Mouse (Mus musculus): Measurements from ENCODE around the gene Akap2. TPM values are rescaled to one million over a fixed set of nuclear protein-coding genes. Genes with fewer than 3 reads are reported as not detected.

The Akap2 gene
- 10 to 100 TPM; 39.4 to 43.5 TPM for total RNA-seq (2021)

GRCm38 (mm10) chr4:57717354-57717753 is at the start of gene Akap2:
Gene Akap2 (plus strand): TSS chr4:57717657.
- intact Hi-C loops (cut with DNase I): loop anchor here (5.0 kb wide), 1 partner anchor 45 kb away; no protein-coding TSS in a partner anchor
- DNase-seq (ENCODE audit: low spot score in 2 of 2): no peak

GRCm38 (mm10) chr4:57670813-57671469 is 46.5 kb upstream of the Akap2 start:
- no peak for DNase-seq (ENCODE audit: low spot score in 2 of 2)
- intact Hi-C loops (cut with DNase I): loop anchor here (5.0 to 10.0 kb wide), 3 partner anchors 46 to 404 kb away; partner anchors contain the start of gene Akap2

- intact Hi-C loops (cut with DNase I): loop anchor here (2.0 to 10.0 kb wide), 5 partner anchors 45 to 402 kb away; partner anchors contain the start of gene Akap2
- DNase-seq (ENCODE audit: low spot score in 2 of 2): no peak
These were observed 44.9 kb upstream of the Akap2 start for GRCm38 (mm10) chr4:57672541-57672940.

GRCm38 (mm10) chr4:57672996-57673906 is 44.2 kb upstream of the Akap2 start:
- peak; percentile 83 to 87 for DNase-seq (ENCODE audit: low spot score in 2 of 2)
- intact Hi-C loops (cut with DNase I): loop anchor here (2.0 to 10.0 kb wide), 5 partner anchors 44 to 402 kb away; partner anchors contain the start of gene Akap2

- intact Hi-C loops (cut with DNase I): loop anchor here (5.0 to 10.0 kb wide), 3 partner anchors 43 to 400 kb away; partner anchors contain the start of gene Akap2
These were observed 43.1 kb upstream of the Akap2 start for GRCm38 (mm10) chr4:57674351-57674750.

GRCm38 (mm10) chr4:57675387-57675786 is 42.1 kb upstream of the Akap2 start:
- intact Hi-C loops (cut with DNase I): loop anchor here (10.0 kb wide), 1 partner anchor 399 kb away; no protein-coding TSS in a partner anchor
- no peak for DNase-seq (ENCODE audit: low spot score in 2 of 2)

More at GRCm38 (mm10) chr4:57674351-57674750, 43.1 kb upstream of the Akap2 start:
- no peak for DNase-seq (ENCODE audit: low spot score in 2 of 2)

- DNase-seq (ENCODE audit: low spot score in 2 of 2): no peak
- intact Hi-C loops (cut with DNase I): loop anchor here (10.0 kb wide), 1 partner anchor 397 kb away; no protein-coding TSS in a partner anchor
These were observed 39.5 kb upstream of the Akap2 start for GRCm38 (mm10) chr4:57677916-57678315.

GRCm38 (mm10) chr4:57678991-57679457 is 38.4 kb upstream of the Akap2 start:
- intact Hi-C loops (cut with DNase I): loop anchor here (10.0 kb wide), 1 partner anchor 396 kb away; no protein-coding TSS in a partner anchor
- DNase-seq (ENCODE audit: low spot score in 2 of 2): no peak

GRCm38 (mm10) chr4:57680186-57680585 is 37.3 kb upstream of the Akap2 start:
- no peak for DNase-seq (ENCODE audit: low spot score in 2 of 2)
- intact Hi-C loops (cut with DNase I): no loop called here

GRCm38 (mm10) chr4:57681511-57681910 is 35.9 kb upstream of the Akap2 start:
- intact Hi-C loops (cut with DNase I): no loop called here
- DNase-seq (ENCODE audit: low spot score in 2 of 2): no peak

- no peak for DNase-seq (ENCODE audit: low spot score in 2 of 2)
- intact Hi-C loops (cut with DNase I): no loop called here
These were observed 35.1 kb upstream of the Akap2 start for GRCm38 (mm10) chr4:57682341-57682740.

GRCm38 (mm10) chr4:57682944-57683343 is 34.5 kb upstream of the Akap2 start:
- intact Hi-C loops (cut with DNase I): no loop called here
- DNase-seq (ENCODE audit: low spot score in 2 of 2): peak in 1 of 2 experiments; percentile 46

- no peak for DNase-seq (ENCODE audit: low spot score in 2 of 2)
- intact Hi-C loops (cut with DNase I): no loop called here
These were observed 32.7 kb upstream of the Akap2 start for GRCm38 (mm10) chr4:57684676-57685215.

- DNase-seq (ENCODE audit: low spot score in 2 of 2): no peak
- intact Hi-C loops (cut with DNase I): no loop called here
These were observed 30.7 kb upstream of the Akap2 start for GRCm38 (mm10) chr4:57686736-57687135.

GRCm38 (mm10) chr4:57687583-57687982 is 29.9 kb upstream of the Akap2 start:
- DNase-seq (ENCODE audit: low spot score in 2 of 2): peak in 1 of 2 experiments; percentile 23
- intact Hi-C loops (cut with DNase I): no loop called here

- intact Hi-C loops (cut with DNase I): no loop called here
- DNase-seq (ENCODE audit: low spot score in 2 of 2): no peak
These were observed 29.3 kb upstream of the Akap2 start for GRCm38 (mm10) chr4:57688131-57688530.

- intact Hi-C loops (cut with DNase I): no loop called here
- DNase-seq (ENCODE audit: low spot score in 2 of 2): no peak
These were observed 27.5 kb upstream of the Akap2 start for GRCm38 (mm10) chr4:57690001-57690400.

GRCm38 (mm10) chr4:57690805-57691204 is 26.7 kb upstream of the Akap2 start:
- no peak for DNase-seq (ENCODE audit: low spot score in 2 of 2)
- intact Hi-C loops (cut with DNase I): no loop called here

GRCm38 (mm10) chr4:57694356-57695136 is 22.9 kb upstream of the Akap2 start:
- intact Hi-C loops (cut with DNase I): no loop called here
- DNase-seq (ENCODE audit: low spot score in 2 of 2): no peak
